Mouse (Mus musculus) hindbrain, embryonic 14.5 days (tissue): ENCODE data around the gene Phf21a. TPM values are rescaled to one million over a fixed set of nuclear protein-coding genes. Genes with fewer than 3 reads are reported as not detected.

Experiments
- ATAC-seq: fragments of 200-750 bp; cut with Nextera tagmentation; 2 replicates; pipeline ENCODE4 v1.8.0; 2017; ENCODE audit warnings: moderate number of reproducible peaks, mild to moderate bottlenecking, moderate TSS enrichment, moderate library complexity; ENCODE audit not compliant: low FRiP score
- DNase-seq: peaks from one replicate; pipeline ENCODE4 v3.0.0-alpha.2; 2015; ENCODE audit warnings: low spot score
- H3K27ac ChIP-seq: fragments of 300-500 bp; sonication (generic); 2 replicates; pipeline ENCODE4 v1.5.1; 2014; ENCODE audit warnings: mild to moderate bottlenecking, moderate library complexity
- H3K27me3 ChIP-seq: fragments of 300-500 bp; sonication (generic); 2 replicates; pipeline ENCODE4 v1.6.1; 2014; ENCODE audit warnings: mild to moderate bottlenecking, low read length, mixed read lengths; ENCODE audit not compliant: control insufficient read depth, insufficient read depth
- H3K36me3 ChIP-seq: fragments of 300-500 bp; sonication (generic); replicated peaks from 2 replicates; pipeline ENCODE4 v1.6.1; 2014; ENCODE audit not compliant: control insufficient read depth, insufficient read depth
- H3K4me1 ChIP-seq: fragments of 300-500 bp; sonication (generic); replicated peaks from 2 replicates; pipeline ENCODE4 v1.6.1; 2014; ENCODE audit warnings: antibody characterized with exemption, low read length, mixed read lengths; ENCODE audit not compliant: control insufficient read depth, insufficient read depth
- H3K4me2 ChIP-seq: fragments of 300-500 bp; sonication (generic); replicated peaks from 2 replicates; pipeline ENCODE4 v1.6.1; 2014; ENCODE audit warnings: mild to moderate bottlenecking, moderate library complexity
- H3K4me3 ChIP-seq: fragments of 300-500 bp; sonication (generic); replicated peaks from 2 replicates; pipeline ENCODE4 v1.5.1; 2014; ENCODE audit warnings: mild to moderate bottlenecking, low read length
- H3K9ac ChIP-seq: fragments of 300-500 bp; sonication (generic); 2 replicates; pipeline ENCODE4 v1.6.1; 2014
- H3K9me3 ChIP-seq: fragments of 300-500 bp; sonication (generic); 2 replicates; pipeline ENCODE4 v1.6.1; 2016; ENCODE audit warnings: low read length; ENCODE audit not compliant: control insufficient read depth
- WGBS: fragments of 180-500 bp; shearing (Covaris S2); extraction: QIAGEN DNeasy Blood & Tissue Kit; methylation state at CpG from one replicate; pipeline ENCODE4 v1.1.7; 2014; 5-methylcytosine and 5-hydroxymethylcytosine counted together
- polyA plus RNA-seq: library from polyadenylated mRNA; unstranded; fragments of >200 nt; fragmentation: Nextera tagmentation; extraction: Ambion mirVana; gene quantifications from 2 replicates; pipeline ENCODE4 v1.2.1, GENCODE M21; 2014

Phf21a gene
- polyA plus RNA-seq, 1 experiment from 2014 or later: 29.6 TPM

- H3K9me3 ChIP-seq: no peaks in the 10 kb centered on the region
- no peak overlapping the region for H3K27ac ChIP-seq
- no peak overlapping the region for H3K4me3 ChIP-seq
- no peak overlapping the region for H3K4me2 ChIP-seq
- no peaks in the 10 kb centered on the region for H3K27me3 ChIP-seq
- ATAC-seq: no peak
- H3K36me3 ChIP-seq: no peaks in the 10 kb centered on the region
- no peak overlapping the region for H3K9ac ChIP-seq
- WGBS: 71% methylated on average over 5 of the region's 5 CpGs
- no peak for DNase-seq
- H3K4me1 ChIP-seq: peaks cover 39% of the 10 kb centered on the region
These were observed 98.0 kb downstream of the Phf21a start for GRCm38 (mm10) chr2:92190960-92191359.

GRCm38 (mm10) chr2:92191826-92192581 is 99.1 kb downstream of the Phf21a start:
- 77% methylated on average over 5 of the region's 5 CpGs for WGBS

GRCm38 (mm10) chr2:92198126-92198525 is 105.2 kb downstream of the Phf21a start:
- no peak overlapping the region for H3K9ac ChIP-seq
- ATAC-seq (no peak), DNase-seq (peak; percentile 27)
- no peaks in the 10 kb centered on the region for H3K27me3 ChIP-seq
- H3K4me1 ChIP-seq: peaks cover 9% of the 10 kb centered on the region
- H3K9me3 ChIP-seq: no peaks in the 10 kb centered on the region
- no peak overlapping the region for H3K4me3 ChIP-seq
- 52% methylated on average over 6 of the region's 6 CpGs for WGBS
- no peaks in the 10 kb centered on the region for H3K36me3 ChIP-seq
- H3K4me2 ChIP-seq: 0 out of 2 replicates have a peak overlapping the region, but pooled peaks have one; percentile 7
- peak overlapping the region; percentile 6; the same call in 1 of the 2 replicates for H3K27ac ChIP-seq

More at GRCm38 (mm10) chr2:92191826-92192581, 99.1 kb downstream of the Phf21a start:
- H3K9ac ChIP-seq: no peak overlapping the region
- H3K4me2 ChIP-seq: no peak overlapping the region
- no peaks in the 10 kb centered on the region for H3K27me3 ChIP-seq
- peaks cover 29% of the 10 kb centered on the region for H3K4me1 ChIP-seq
- no peaks in the 10 kb centered on the region for H3K36me3 ChIP-seq
- H3K4me3 ChIP-seq: no peak overlapping the region
- DNase-seq (peak; percentile 79), ATAC-seq (no peak)
- no peak overlapping the region for H3K27ac ChIP-seq
- no peaks in the 10 kb centered on the region for H3K9me3 ChIP-seq

- DNase-seq (no peak), ATAC-seq (no peak)
- Histone ChIP-seq H3K4me3 (no peak overlapping the region), H3K4me1 (peaks cover 9% of the 10 kb centered on the region), H3K4me2 (no peak overlapping the region), H3K27me3 (no peaks in the 10 kb centered on the region), H3K9ac (no peak overlapping the region), H3K36me3 (no peaks in the 10 kb centered on the region), H3K9me3 (no peaks in the 10 kb centered on the region), H3K27ac (no peak overlapping the region; the same call in 1 of the 2 replicates)
- WGBS: 76% methylated on average over 7 of the region's 7 CpGs
These were observed 105.8 kb downstream of the Phf21a start for GRCm38 (mm10) chr2:92198747-92199146.

- no peak overlapping the region for H3K9ac ChIP-seq
- no peak overlapping the region for H3K4me2 ChIP-seq
- DNase-seq (no peak), ATAC-seq (no peak)
- WGBS: 73% methylated on average over 10 of the region's 10 CpGs
- H3K36me3 ChIP-seq: no peaks in the 10 kb centered on the region
- no peaks in the 10 kb centered on the region for H3K27me3 ChIP-seq
- H3K27ac ChIP-seq: no peak overlapping the region
- no peaks in the 10 kb centered on the region for H3K9me3 ChIP-seq
- H3K4me3 ChIP-seq: no peak overlapping the region
- peaks cover 9% of the 10 kb centered on the region for H3K4me1 ChIP-seq
These were observed 106.8 kb downstream of the Phf21a start for GRCm38 (mm10) chr2:92199562-92200286.

GRCm38 (mm10) chr2:92202319-92203040 is 109.6 kb downstream of the Phf21a start:
- H3K4me2 ChIP-seq: no peak overlapping the region
- no peak overlapping the region for H3K4me3 ChIP-seq
- H3K27ac ChIP-seq: no peak overlapping the region
- DNase-seq (no peak), ATAC-seq (no peak)
- no peaks in the 10 kb centered on the region for H3K9me3 ChIP-seq
- H3K9ac ChIP-seq: no peak overlapping the region
- H3K4me1 ChIP-seq: peaks cover 14% of the 10 kb centered on the region
- WGBS: 79% methylated on average over 4 of the region's 4 CpGs
- no peaks in the 10 kb centered on the region for H3K36me3 ChIP-seq
- H3K27me3 ChIP-seq: no peaks in the 10 kb centered on the region

- no peak for DNase-seq
- H3K27ac ChIP-seq: no peak overlapping the region
- H3K9me3 ChIP-seq: no peaks in the 10 kb centered on the region
These were observed 112.2 kb downstream of the Phf21a start for GRCm38 (mm10) chr2:92205010-92205639.

GRCm38 (mm10) chr2:92210409-92210808 is 117.5 kb downstream of the Phf21a start:
- 93% methylated on average over 1 of the region's 1 CpGs for WGBS
- H3K4me1 ChIP-seq: no peaks in the 10 kb centered on the region; the same call in 1 of the 2 replicates
- 0 out of 2 replicates have a peak, but pooled peaks cover 2% of the 10 kb centered on the region for H3K36me3 ChIP-seq
- ATAC-seq (no peak), DNase-seq (no peak)
- H3K9ac ChIP-seq: no peak overlapping the region
- H3K27me3 ChIP-seq: no peaks in the 10 kb centered on the region
- H3K9me3 ChIP-seq: no peaks in the 10 kb centered on the region
- H3K4me3 ChIP-seq: no peak overlapping the region
- no peak overlapping the region for H3K27ac ChIP-seq
- H3K4me2 ChIP-seq: no peak overlapping the region

More at GRCm38 (mm10) chr2:92205010-92205639, 112.2 kb downstream of the Phf21a start:
- WGBS: 73% methylated on average over 5 of the region's 5 CpGs
- Histone ChIP-seq H3K4me2 (no peak overlapping the region), H3K4me3 (no peak overlapping the region), H3K4me1 (peaks cover 5% of the 10 kb centered on the region; the same call in 1 of the 2 replicates), H3K36me3 (no peaks in the 10 kb centered on the region), H3K27me3 (no peaks in the 10 kb centered on the region), H3K9ac (no peak overlapping the region)
- no peak for ATAC-seq
